Mouse (Mus musculus): Measurements from ENCODE around the gene Haus2. TPM values are rescaled to one million over a fixed set of nuclear protein-coding genes. Genes with fewer than 3 reads are reported as not detected.

Haus2 gene
- total RNA-seq, 2 experiments from 2014 or later, result 3.0 to 4.2 TPM

DNA sequence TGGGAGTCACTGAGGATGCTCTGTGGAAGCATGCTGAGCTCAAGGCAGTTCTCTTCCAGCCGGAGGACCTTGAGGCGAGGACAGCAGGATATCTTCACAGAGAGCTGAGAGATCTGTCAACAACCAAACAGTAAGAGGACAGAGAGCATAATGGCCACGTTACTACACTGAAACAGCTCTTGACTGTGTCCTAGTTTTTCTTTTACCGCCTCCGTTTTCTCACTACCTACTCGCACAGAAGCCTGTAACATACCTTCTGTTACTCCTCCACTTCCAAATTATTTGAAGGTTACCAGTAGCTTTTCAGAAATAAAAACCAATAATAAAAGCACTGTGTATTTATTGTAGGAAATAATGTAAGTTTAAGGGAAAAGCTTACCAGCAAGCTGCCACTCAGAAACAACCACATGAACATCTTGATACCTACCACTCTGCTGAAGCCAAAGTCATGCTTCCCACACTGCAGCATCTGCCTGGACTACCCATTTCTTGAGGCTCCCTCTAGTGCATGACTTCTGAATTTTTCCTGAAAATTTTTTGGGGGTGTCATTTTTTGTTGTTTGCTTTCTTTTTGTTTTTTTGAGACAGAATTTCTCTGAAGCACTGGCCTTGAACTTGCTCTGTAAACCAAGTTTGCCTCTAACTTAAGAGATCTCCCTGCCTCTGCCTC is 3.0 kb upstream of the Haus2 start:
- ATAC-seq (replicated peaks; ENCODE audit: low FRiP score, poor library complexity, severe bottlenecking), result no peak

GRCm38 (mm10) chr2:120616279-120617163 is 7.3 kb downstream of the Haus2 start:
- ATAC-seq (replicated peaks; ENCODE audit: low FRiP score, poor library complexity, severe bottlenecking), result no peak

DNA sequence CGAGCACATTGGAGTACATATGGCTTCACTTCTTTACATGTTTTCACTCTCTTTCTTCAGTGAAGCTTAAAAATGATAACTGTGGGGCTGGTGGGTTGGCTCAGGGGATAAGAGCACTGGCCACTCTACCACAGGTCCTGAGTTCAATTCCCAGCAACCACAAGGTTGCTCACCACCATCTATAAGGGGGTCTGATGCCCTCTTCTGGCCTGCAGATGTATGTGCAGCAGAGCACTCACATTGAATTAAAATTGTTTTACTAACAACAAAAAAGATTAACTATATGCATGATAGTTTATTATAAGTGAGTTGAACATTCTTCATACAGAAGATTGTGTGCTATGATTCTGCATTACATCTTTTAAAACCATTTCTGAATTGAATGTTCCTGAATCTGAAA is 10.4 kb downstream of the Haus2 start:
- ATAC-seq (replicated peaks; ENCODE audit: low FRiP score, poor library complexity, severe bottlenecking), result no peak

- ATAC-seq (replicated peaks; ENCODE audit: low FRiP score, poor library complexity, severe bottlenecking), result no peak
These were observed 13.7 kb downstream of the Haus2 start for GRCm38 (mm10) chr2:120622920-120623319.

- ATAC-seq (replicated peaks; ENCODE audit: low FRiP score, poor library complexity, severe bottlenecking), result peak; percentile 34
These were observed 19.1 kb downstream of the Haus2 start for GRCm38 (mm10) chr2:120628076-120628865.

DNA sequence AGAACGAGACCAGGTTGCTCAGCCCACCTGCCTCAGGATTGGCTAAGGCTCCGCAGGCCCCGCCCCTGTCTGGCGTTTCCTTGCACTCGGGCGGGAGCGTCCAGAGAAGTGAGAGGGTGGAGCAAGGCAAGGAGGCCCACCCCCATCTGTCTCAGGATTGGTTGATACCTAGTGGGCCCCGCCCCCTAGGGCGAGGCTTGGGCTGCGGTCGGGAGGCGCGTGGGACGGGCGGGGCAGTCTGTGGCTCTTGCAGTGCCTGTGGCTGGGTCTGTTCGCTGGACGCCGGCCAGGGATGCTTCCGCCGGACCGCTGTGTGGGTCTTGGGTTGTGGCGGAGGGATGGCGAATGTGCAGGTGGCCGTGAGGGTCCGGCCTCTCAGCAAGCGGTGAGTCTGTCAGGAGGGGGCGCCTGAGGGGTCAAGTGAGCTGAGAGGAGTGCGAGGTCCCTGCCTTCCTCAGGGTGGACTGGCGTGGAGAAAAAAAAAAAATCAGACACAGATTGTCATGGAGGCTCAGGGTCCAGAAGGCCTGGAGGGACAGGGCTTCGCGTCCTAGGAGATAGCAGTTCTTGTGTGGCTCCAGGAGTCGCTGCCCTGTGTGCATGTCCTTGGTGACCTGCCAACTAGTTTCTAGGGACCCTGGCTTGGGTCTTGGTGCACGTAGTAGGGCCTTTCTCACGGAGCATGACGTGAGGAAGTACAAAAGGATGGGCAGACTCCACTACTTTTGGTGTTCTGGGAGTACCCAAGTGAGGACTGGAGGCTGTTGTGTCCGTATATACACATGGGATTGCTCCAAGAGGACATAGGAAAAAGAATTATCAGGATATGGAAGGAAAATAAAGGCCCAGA is 19.9 kb downstream of the Haus2 start, which contains the start of gene Stard9:
Gene Stard9, plus strand, starts transcription at position 236 of the 850 bp plus-strand sequence.
- peak; percentile 99 for ATAC-seq (replicated peaks; ENCODE audit: low FRiP score, poor library complexity, severe bottlenecking)

DNA sequence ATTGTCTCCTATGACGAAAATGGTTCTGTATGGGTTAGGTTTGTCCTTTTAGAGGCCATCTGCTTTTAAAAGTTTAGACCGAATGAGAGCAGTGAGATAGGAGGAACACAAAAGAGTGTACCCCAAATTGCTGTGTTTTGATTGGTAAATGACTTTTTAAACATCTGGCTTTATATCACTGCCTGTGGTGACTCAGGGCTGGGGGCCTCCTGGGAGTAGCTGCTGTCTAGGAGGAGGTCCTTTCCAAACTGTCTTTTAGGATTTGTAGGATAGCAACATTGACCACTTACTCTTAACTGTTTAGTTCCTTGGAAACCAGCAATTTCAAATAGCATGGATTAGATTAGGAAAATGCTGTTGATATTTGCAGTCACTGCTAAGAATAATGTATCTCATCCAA is 21.1 kb downstream of the Haus2 start:
- no peak for ATAC-seq (replicated peaks; ENCODE audit: low FRiP score, poor library complexity, severe bottlenecking)

- no peak for ATAC-seq (replicated peaks; ENCODE audit: low FRiP score, poor library complexity, severe bottlenecking)
These were observed 21.5 kb downstream of the Haus2 start for GRCm38 (mm10) chr2:120630655-120631054.

DNA sequence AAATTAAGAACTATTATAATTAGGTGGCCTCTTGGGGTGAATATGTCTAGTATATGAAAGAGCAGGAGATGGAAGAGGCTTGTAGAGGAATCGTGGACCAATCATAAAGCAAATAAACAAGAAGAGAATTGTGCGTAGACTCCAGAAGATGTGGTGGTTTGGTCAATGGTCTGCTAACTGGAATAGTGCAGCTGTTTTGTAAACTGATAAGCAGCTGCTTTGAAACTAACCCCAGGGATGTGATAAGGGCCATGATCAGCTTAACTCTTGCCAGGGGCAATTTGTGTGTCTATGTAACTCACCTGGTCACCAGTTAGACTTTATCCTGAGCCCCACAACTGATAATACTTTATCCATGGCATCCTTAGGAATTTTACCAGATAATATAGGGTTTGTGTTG is 22.3 kb downstream of the Haus2 start:
- ATAC-seq (replicated peaks; ENCODE audit: low FRiP score, poor library complexity, severe bottlenecking), result no peak

- no peak for ATAC-seq (replicated peaks; ENCODE audit: low FRiP score, poor library complexity, severe bottlenecking)
These were observed 22.8 kb downstream of the Haus2 start for GRCm38 (mm10) chr2:120631957-120632356.

GRCm38 (mm10) chr2:120640835-120641234 is 31.7 kb downstream of the Haus2 start:
- no peak for ATAC-seq (replicated peaks; ENCODE audit: low FRiP score, poor library complexity, severe bottlenecking)

DNA sequence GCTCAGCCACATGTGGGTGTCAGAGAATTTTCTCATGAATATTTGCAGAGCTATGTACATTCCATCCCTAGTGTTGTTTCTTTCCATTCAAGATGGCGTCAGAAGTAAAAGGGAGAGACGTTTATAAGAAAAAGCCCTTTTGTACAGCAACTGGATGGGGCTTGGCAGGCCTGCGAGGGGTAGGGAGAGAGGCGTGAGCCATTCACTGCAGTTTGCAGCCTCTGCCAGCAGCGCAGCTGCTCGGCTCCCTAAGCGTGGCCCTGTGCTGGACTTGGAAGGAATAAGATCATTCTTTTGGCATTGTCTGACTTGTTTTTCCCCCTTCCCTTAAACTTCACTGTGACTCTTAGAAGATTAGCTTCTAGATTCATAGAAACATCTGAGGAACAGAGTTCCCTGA is 34.7 kb downstream of the Haus2 start:
- no peak for ATAC-seq (replicated peaks; ENCODE audit: low FRiP score, poor library complexity, severe bottlenecking)

DNA sequence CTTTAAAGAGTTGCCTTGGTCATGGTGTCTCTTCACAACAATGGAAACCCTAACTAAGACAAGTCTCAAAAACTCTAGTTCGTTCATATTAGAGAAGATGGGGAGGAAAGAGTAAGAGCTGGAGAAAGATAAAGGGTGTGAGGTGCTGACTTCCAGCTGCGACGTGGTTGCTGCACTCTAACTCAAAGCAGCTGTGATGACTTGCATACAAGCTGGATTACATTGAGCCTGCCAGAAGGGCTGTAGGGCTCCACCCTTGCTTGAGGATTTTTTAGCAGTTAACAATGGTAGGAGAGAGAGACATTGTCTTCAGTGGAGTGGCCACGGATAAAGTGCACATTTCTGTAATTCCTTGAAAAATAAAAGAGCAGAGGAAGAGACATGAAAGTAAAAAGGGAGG is 37.6 kb downstream of the Haus2 start:
- no peak for ATAC-seq (replicated peaks; ENCODE audit: low FRiP score, poor library complexity, severe bottlenecking)

DNA sequence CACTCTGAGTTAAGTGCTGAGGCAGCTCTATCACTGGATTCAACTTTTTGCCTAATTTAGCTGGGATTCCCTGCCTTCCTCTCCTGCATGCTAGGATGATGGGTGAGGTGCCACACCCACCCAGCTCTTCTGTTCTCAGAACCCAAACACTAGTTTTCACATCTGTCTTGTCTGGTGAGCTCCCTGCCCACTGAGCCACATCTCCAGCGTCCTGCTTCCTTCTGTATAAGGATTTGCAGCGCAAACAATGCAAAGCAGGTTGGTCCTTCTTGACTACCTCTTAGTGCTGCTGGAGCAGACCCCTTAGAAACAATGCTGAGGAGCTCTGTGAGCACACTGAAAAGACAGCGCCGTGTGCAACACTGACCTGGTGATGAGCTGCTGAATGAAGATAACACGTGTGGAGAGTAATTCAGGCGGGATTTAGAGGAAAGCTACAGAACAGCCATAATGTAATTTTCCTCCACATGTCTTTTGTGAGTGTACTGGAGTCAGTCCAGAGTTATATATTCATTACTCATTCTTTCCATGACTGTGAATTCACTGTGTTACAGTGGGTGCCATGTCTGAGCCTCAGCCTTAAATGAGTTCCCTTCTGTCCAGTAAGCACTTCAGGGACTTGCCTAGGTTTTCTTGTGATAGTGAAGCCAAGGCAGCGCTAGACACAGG is 43.2 kb downstream of the Haus2 start:
- no peak for ATAC-seq (replicated peaks; ENCODE audit: low FRiP score, poor library complexity, severe bottlenecking)

DNA sequence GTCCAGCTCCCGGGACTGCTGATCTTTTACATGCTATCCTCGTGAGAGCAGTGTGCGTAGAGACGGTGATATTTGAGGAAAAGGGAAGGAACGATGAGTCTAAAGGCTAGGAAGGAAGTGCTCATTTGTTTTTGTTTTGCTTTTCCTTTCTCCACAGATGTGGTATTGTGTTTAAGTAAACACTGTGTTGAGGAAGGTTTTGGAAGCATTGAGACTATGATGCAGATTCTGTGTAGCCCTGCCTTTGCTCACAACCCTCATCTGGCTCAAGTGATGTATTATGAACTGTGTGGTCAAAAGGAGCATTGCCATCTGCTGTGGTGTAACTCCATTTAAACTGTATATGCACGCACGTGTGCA is 43.7 kb downstream of the Haus2 start:
- ATAC-seq (replicated peaks; ENCODE audit: low FRiP score, poor library complexity, severe bottlenecking), result no peak

GRCm38 (mm10) chr2:120654693-120655092 is 45.5 kb downstream of the Haus2 start:
- no peak for ATAC-seq (replicated peaks; ENCODE audit: low FRiP score, poor library complexity, severe bottlenecking)

GRCm38 (mm10) chr2:120655905-120656304 is 46.7 kb downstream of the Haus2 start:
- no peak for ATAC-seq (replicated peaks; ENCODE audit: low FRiP score, poor library complexity, severe bottlenecking)

DNA sequence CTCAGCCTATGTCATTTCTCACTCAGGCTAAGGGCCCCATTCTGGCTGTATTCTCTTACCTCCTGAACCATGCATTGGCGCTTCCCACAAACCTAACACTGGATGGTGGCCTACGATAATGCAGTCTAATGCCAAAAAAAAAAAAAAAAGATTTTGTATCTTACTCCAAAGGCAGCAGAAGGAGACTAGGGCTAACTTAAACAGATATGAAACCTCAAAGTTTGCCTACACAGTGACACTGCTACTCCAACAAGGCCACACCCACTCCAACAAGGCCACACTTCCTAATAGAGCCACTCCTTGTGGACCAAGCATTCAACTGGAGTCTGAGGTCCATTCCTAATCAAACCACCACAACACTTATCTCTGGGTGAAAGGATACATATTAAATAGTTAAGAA is 47.5 kb downstream of the Haus2 start:
- ATAC-seq (replicated peaks; ENCODE audit: low FRiP score, poor library complexity, severe bottlenecking), result no peak

GRCm38 (mm10) chr2:120658486-120658885 is 49.3 kb downstream of the Haus2 start:
- ATAC-seq (replicated peaks; ENCODE audit: low FRiP score, poor library complexity, severe bottlenecking), result no peak
